In genomic region chr10:121473723-121474215, GRCm38 (mm10) we compare ENCODE assay signal across 8 mouse cellular contexts. TPM values are rescaled to one million over a fixed set of nuclear protein-coding genes. Genes with fewer than 3 reads are reported as not detected.
DNase-seq lines count a peak whose midpoint lies in the region; ATAC-seq lines count a peak whose summit lies in the region.

No protein-coding gene starts in this region.

- no peak overlapping the region for H3K27ac ChIP-seq in hindbrain, embryonic 10.5 days
- H3K27ac ChIP-seq in hindbrain, embryonic 11.5 days (ENCODE audit: low read depth, low read length): no peak overlapping the region
- H3K27ac ChIP-seq in brown adipose tissue, adult 24 weeks (replicated peaks; ENCODE audit: low read depth, low read length): peak overlapping the region; percentile 86
- H3K27ac ChIP-seq in limb, embryonic 10.5 days: peak overlapping the region; percentile 94; the same call in 1 of the 2 replicates
- H3K27ac ChIP-seq in midbrain, embryonic 15.5 days: no peak overlapping the region

- no peaks in the 10 kb centered on the region for H3K36me3 ChIP-seq in hindbrain, embryonic 10.5 days
- no peaks in the 10 kb centered on the region for H3K36me3 ChIP-seq in hindbrain, embryonic 11.5 days (ENCODE audit: control insufficient read depth, insufficient read depth, low read length)
- no peaks in the 10 kb centered on the region for H3K36me3 ChIP-seq in limb, embryonic 10.5 days
- H3K36me3 ChIP-seq in midbrain, embryonic 15.5 days (replicated peaks): no peaks in the 10 kb centered on the region

- ATAC-seq in hindbrain, embryonic 11.5 days (ENCODE audit: low FRiP score): no peak
- no peak for ATAC-seq in midbrain, embryonic 15.5 days (replicated peaks)

- H3K4me3 ChIP-seq in hindbrain, embryonic 10.5 days: peak overlapping the region; percentile 64
- H3K4me3 ChIP-seq in hindbrain, embryonic 11.5 days (ENCODE audit: low read depth, low read length): no peak overlapping the region
- H3K4me3 ChIP-seq in brown adipose tissue, adult 24 weeks (ENCODE audit: insufficient read depth, low read depth, low read length): peak overlapping the region; percentile 97
- peak overlapping the region; percentile 72 for H3K4me3 ChIP-seq in limb, embryonic 10.5 days
- H3K4me3 ChIP-seq in midbrain, embryonic 15.5 days: no peak overlapping the region

- no peak for DNase-seq in hindbrain, embryonic 10.5 days (ENCODE audit: low spot score)
- DNase-seq in hindbrain, embryonic 11.5 days (ENCODE audit: low spot score): no peak
- DNase-seq in limb, embryonic 10.5 days (ENCODE audit: low spot score): no peak
- DNase-seq in cerebellum, postnatal 14 days: no peak
- no peak for DNase-seq in retina, embryonic 14.5 days (ENCODE audit: low spot score)
- DNase-seq in ovary, postnatal 14 days (ENCODE audit: low spot score): no peak

- H3K4me1 ChIP-seq in hindbrain, embryonic 10.5 days (replicated peaks): peaks cover 64% of the 10 kb centered on the region
- H3K4me1 ChIP-seq in hindbrain, embryonic 11.5 days (replicated peaks; ENCODE audit: control insufficient read depth, insufficient read depth, low read length): 0 out of 2 replicates have a peak, but pooled peaks cover 2% of the 10 kb centered on the region
- H3K4me1 ChIP-seq in brown adipose tissue, adult 24 weeks (ENCODE audit: control insufficient read depth, insufficient read depth, insufficient read length, low read length): peaks cover 19% of the 10 kb centered on the region
- peaks cover 79% of the 10 kb centered on the region for H3K4me1 ChIP-seq in limb, embryonic 10.5 days
- peaks cover 27% of the 10 kb centered on the region for H3K4me1 ChIP-seq in midbrain, embryonic 15.5 days

- peaks cover 16% of the 10 kb centered on the region for H3K27me3 ChIP-seq in hindbrain, embryonic 10.5 days (ENCODE audit: insufficient read depth, poor library complexity, severe bottlenecking)
- H3K27me3 ChIP-seq in hindbrain, embryonic 11.5 days (ENCODE audit: control insufficient read depth, insufficient read depth, low read length): no peaks in the 10 kb centered on the region
- H3K27me3 ChIP-seq in limb, embryonic 10.5 days (ENCODE audit: low read depth, poor library complexity, severe bottlenecking): no peaks in the 10 kb centered on the region
- peaks cover 18% of the 10 kb centered on the region for H3K27me3 ChIP-seq in midbrain, embryonic 15.5 days (replicated peaks)

- H3K9me3 ChIP-seq in hindbrain, embryonic 10.5 days: no peaks in the 10 kb centered on the region
- no peaks in the 10 kb centered on the region for H3K9me3 ChIP-seq in hindbrain, embryonic 11.5 days (ENCODE audit: control insufficient read depth, low read length)
- no peaks in the 10 kb centered on the region for H3K9me3 ChIP-seq in limb, embryonic 10.5 days (replicated peaks)
- H3K9me3 ChIP-seq in midbrain, embryonic 15.5 days: no peaks in the 10 kb centered on the region

- no peak overlapping the region for H3K4me2 ChIP-seq in hindbrain, embryonic 11.5 days (replicated peaks; ENCODE audit: low read depth, low read length)
- H3K4me2 ChIP-seq in midbrain, embryonic 15.5 days: 0 out of 2 replicates have a peak overlapping the region, but pooled peaks have one; percentile 85

- H3K9ac ChIP-seq in hindbrain, embryonic 11.5 days (ENCODE audit: low read depth, low read length): no peak overlapping the region
- H3K9ac ChIP-seq in midbrain, embryonic 15.5 days: no peak overlapping the region

- 61% methylated on average over 12 of the region's 12 CpGs for WGBS in hindbrain, embryonic 10.5 days
- 70% methylated on average over 12 of the region's 12 CpGs for WGBS in hindbrain, embryonic 11.5 days
- 63% methylated on average over 12 of the region's 12 CpGs for WGBS in limb, embryonic 10.5 days
- WGBS in midbrain, embryonic 15.5 days: 67% methylated on average over 12 of the region's 12 CpGs

RNA-seq across cellular contexts. Expression of gene Rassf3, which starts 2.4 kb away (rescaled TPM):
- polyA plus RNA-seq in hindbrain, embryonic 10.5 days (2016; fragmentation: Nextera tagmentation; extraction: Ambion mirVana): 8.0 and 11.4 TPM in 2 replicates
- 7.0 and 8.1 TPM in 2 replicates for polyA plus RNA-seq in hindbrain, embryonic 11.5 days (2014; fragmentation: Nextera tagmentation; extraction: Ambion mirVana)
- 17.3 and 25.1 TPM in 2 replicates for polyA plus RNA-seq in brown adipose tissue, adult 24 weeks (2012; ENCODE audit: insufficient read depth, insufficient read length, missing spikeins)
- 18.0 and 21.1 TPM in 2 replicates for polyA plus RNA-seq in limb, embryonic 10.5 days (2016; fragmentation: Nextera tagmentation; extraction: Ambion mirVana)
- polyA plus RNA-seq in midbrain, embryonic 15.5 days (2015; fragmentation: Nextera tagmentation; extraction: Ambion mirVana): 4.2 and 4.4 TPM in 2 replicates

Comparison
In these comparisons a context has a peak if more than half of its experiments do, and no peak if none do; other contexts are left out.
1. H3K4me3 ChIP-seq: peak in hindbrain, embryonic 10.5 days (single experiment), brown adipose tissue, adult 24 weeks (single experiment) and limb, embryonic 10.5 days (single experiment); none in hindbrain, embryonic 11.5 days (single experiment) and midbrain, embryonic 15.5 days (single experiment).
2. H3K27ac ChIP-seq: peak in brown adipose tissue, adult 24 weeks (single experiment) and limb, embryonic 10.5 days (single experiment); none in hindbrain, embryonic 10.5 days (single experiment), hindbrain, embryonic 11.5 days (single experiment) and midbrain, embryonic 15.5 days (single experiment).